Mouse (Mus musculus) erythroblast, adult 5-6 weeks (primary cell): ENCODE results near the gene Hspb6. TPM values are rescaled to one million over a fixed set of nuclear protein-coding genes. Genes with fewer than 3 reads are reported as not detected.

ENCODE experiments used
- ATAC-seq: replicated peaks from 2 replicates; pipeline ENCODE4 v1.8.0; 2016; ENCODE audit warnings: moderate number of reproducible peaks, mild to moderate bottlenecking, moderate TSS enrichment, inconsistent platforms; ENCODE audit not compliant: poor library complexity, low FRiP score, severe bottlenecking
- total RNA-seq, 2 experiments: library from RNA; stranded (forward) in 1 of 2; stranded (reverse) in 1 of 2; fragments of 150-400 nt in 1 of 2; fragments of 200-764, 138-1000 nt in 1 of 2; gene quantifications; 2 replicates each; pipeline versions ENCODE4 v1.2.3 to v1.2.4; 2015 to 2017; ENCODE audit warnings: low replicate concordance in 2 of 2

Hspb6 gene
- total RNA-seq, 2 experiments from 2014 or later = 3.9 to 19.4 TPM

GRCm38 (mm10) chr7:30581547-30581946 lies 29.6 kb downstream of the Hspb6 start:
- no peak for ATAC-seq

- ATAC-seq = no peak
These were observed 32.4 kb downstream of the Hspb6 start for GRCm38 (mm10) chr7:30584339-30584738.

GRCm38 (mm10) chr7:30585170-30585569 lies 33.2 kb downstream of the Hspb6 start:
- ATAC-seq = no peak

- ATAC-seq = no peak
These were observed 34.6 kb downstream of the Hspb6 start for GRCm38 (mm10) chr7:30586455-30587020.

GRCm38 (mm10) chr7:30587842-30588667 lies 36.1 kb downstream of the Hspb6 start:
- ATAC-seq = 0 out of 2 replicates have a peak, but pooled peaks have one; percentile 6

- ATAC-seq = peak; percentile 88
These were observed 36.9 kb downstream of the Hspb6 start, which contains the start of gene Kmt2b for GRCm38 (mm10) chr7:30588676-30589434. Gene Kmt2b, minus strand, starts transcription at chr7:30588726.

GRCm38 (mm10) chr7:30589435-30590301 lies 37.7 kb downstream of the Hspb6 start:
- ATAC-seq = peak; percentile 56

GRCm38 (mm10) chr7:30590927-30591604 lies 39.1 kb downstream of the Hspb6 start:
- ATAC-seq = no peak

GRCm38 (mm10) chr7:30591605-30591951 lies 39.6 kb downstream of the Hspb6 start:
- ATAC-seq = no peak

- ATAC-seq = no peak
These were observed 40.9 kb downstream of the Hspb6 start for GRCm38 (mm10) chr7:30592772-30593423.

- no peak for ATAC-seq
These were observed 41.9 kb downstream of the Hspb6 start for GRCm38 (mm10) chr7:30593579-30594509.

GRCm38 (mm10) chr7:30594510-30595024 lies 42.6 kb downstream of the Hspb6 start:
- ATAC-seq = no peak

GRCm38 (mm10) chr7:30596093-30596492 lies 44.1 kb downstream of the Hspb6 start:
- ATAC-seq = no peak

- ATAC-seq = no peak
These were observed 44.8 kb downstream of the Hspb6 start for GRCm38 (mm10) chr7:30596811-30597210.

GRCm38 (mm10) chr7:30598786-30599185 lies 46.8 kb downstream of the Hspb6 start, which contains the start of gene Zbtb32:
Gene Zbtb32, minus strand, starts transcription at chr7:30598909.
- no peak for ATAC-seq

- peak; percentile 98 for ATAC-seq
These were observed 48.0 kb downstream of the Hspb6 start for GRCm38 (mm10) chr7:30599933-30600353.

GRCm38 (mm10) chr7:30600651-30601050 lies 48.7 kb downstream of the Hspb6 start:
- ATAC-seq = no peak
